Mouse (Mus musculus) ES-Bruce4 (cell line): Measurements from ENCODE around the gene Tube1. TPM values are rescaled to one million over a fixed set of nuclear protein-coding genes. Genes with fewer than 3 reads are reported as not detected.

ENCODE experiments used
- H3K27ac ChIP-seq: 2 replicates; pipeline ENCODE4 v1.5.1; 2012; ENCODE audit warnings: low read length, inconsistent platforms; ENCODE audit not compliant: insufficient read depth
- H3K27me3 ChIP-seq: 2 replicates; pipeline ENCODE4 v1.6.1; 2012; ENCODE audit warnings: mild to moderate bottlenecking, low read length, inconsistent platforms; ENCODE audit not compliant: control insufficient read depth, poor library complexity, insufficient read depth, severe bottlenecking
- H3K36me3 ChIP-seq: 2 replicates; pipeline ENCODE4 v1.6.1; 2012; ENCODE audit warnings: inconsistent platforms, mild to moderate bottlenecking, low read length, moderate library complexity; ENCODE audit not compliant: control insufficient read depth, poor library complexity, insufficient read depth, severe bottlenecking
- H3K4me1 ChIP-seq: one replicate; pipeline ENCODE4 v1.8.1; 2011; ENCODE audit warnings: low read length; ENCODE audit not compliant: control insufficient read depth, insufficient read depth
- H3K4me3 ChIP-seq: 2 replicates; pipeline ENCODE4 v1.5.1; 2011; ENCODE audit warnings: low read depth, mild to moderate bottlenecking, low read length
- H3K9ac ChIP-seq: 2 replicates; pipeline ENCODE4 v1.6.1; 2012; ENCODE audit warnings: low read depth, mild to moderate bottlenecking, inconsistent platforms; ENCODE audit not compliant: poor library complexity, severe bottlenecking
- H3K9me3 ChIP-seq: replicated peaks from 2 replicates; pipeline ENCODE4 v1.6.1; 2012; ENCODE audit warnings: mild to moderate bottlenecking, low read length, inconsistent platforms; ENCODE audit not compliant: control insufficient read depth, poor library complexity, insufficient read depth, severe bottlenecking
- CTCF ChIP-seq: IDR thresholded peaks from one replicate; pipeline ENCODE4 v1.8.1; 2011; ENCODE audit warnings: low read depth, low read length
- EP300 ChIP-seq: IDR thresholded peaks from 2 replicates; pipeline ENCODE4 v1.6.1; 2011; ENCODE audit warnings: low read depth, low read length; ENCODE audit not compliant: insufficient read depth
- POLR2A ChIP-seq: IDR thresholded peaks from one replicate; pipeline ENCODE4 v1.8.1; 2011; ENCODE audit warnings: low read length; ENCODE audit not compliant: insufficient read depth
- polyA plus RNA-seq: library from polyadenylated mRNA; stranded (reverse); fragments of >200 nt; gene quantifications from 2 replicates; pipeline ENCODE4 v1.2.4, GENCODE M21; 2011; ENCODE audit warnings: low read depth; ENCODE audit not compliant: missing spikeins, insufficient read depth, insufficient read length

Tube1 gene
- polyA plus RNA-seq, 1 experiment: 25.6 TPM

- no peaks in the 10 kb centered on the region for H3K27me3 ChIP-seq
- no peak overlapping the region for H3K9ac ChIP-seq
- H3K9me3 ChIP-seq: peaks cover 10% of the 10 kb centered on the region
- no peak overlapping the region for H3K4me3 ChIP-seq
- H3K36me3 ChIP-seq: peaks cover 18% of the 10 kb centered on the region
- H3K27ac ChIP-seq: no peak overlapping the region
- no peak for TF ChIP-seq POLR2A
- TF ChIP-seq EP300: no peak
- no peak for TF ChIP-seq CTCF
- no peaks in the 10 kb centered on the region for H3K4me1 ChIP-seq
Observed at GRCm38 (mm10) chr10:39141401-39141800, 7.6 kb downstream of the Tube1 start.

GRCm38 (mm10) chr10:39142216-39142615 lies 8.4 kb downstream of the Tube1 start:
- peaks cover 19% of the 10 kb centered on the region for H3K36me3 ChIP-seq
- TF ChIP-seq POLR2A (no peak), CTCF (no peak), EP300 (no peak)
- no peaks in the 10 kb centered on the region for H3K27me3 ChIP-seq

DNA sequence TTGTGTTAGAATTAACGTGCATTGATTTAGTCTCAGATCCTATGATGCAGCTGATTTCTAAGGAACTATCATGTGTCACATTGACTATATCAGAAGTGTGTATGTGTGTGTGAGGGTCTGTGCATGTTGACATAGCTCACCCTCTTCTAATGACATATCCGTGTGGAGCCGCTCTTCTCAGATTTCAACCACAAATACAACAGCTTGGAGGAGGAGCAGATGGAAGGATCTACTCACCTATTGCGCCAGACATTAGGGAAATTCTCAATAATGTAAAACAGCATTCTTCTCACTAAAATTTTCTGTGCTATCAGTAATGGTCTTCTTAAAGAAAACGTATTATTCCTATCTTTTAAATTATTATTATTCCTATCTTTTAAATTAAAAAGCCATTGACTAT lies 22.9 kb downstream of the Tube1 start:
- no peaks in the 10 kb centered on the region for H3K27me3 ChIP-seq
- no peaks in the 10 kb centered on the region for H3K36me3 ChIP-seq
- H3K4me3 ChIP-seq: no peak overlapping the region
- no peak overlapping the region for H3K27ac ChIP-seq
- H3K4me1 ChIP-seq: peaks cover 1% of the 10 kb centered on the region
- H3K9ac ChIP-seq: no peak overlapping the region
- H3K9me3 ChIP-seq: no peaks in the 10 kb centered on the region
- TF ChIP-seq POLR2A (no peak), CTCF (no peak), EP300 (no peak)

More at GRCm38 (mm10) chr10:39142216-39142615, 8.4 kb downstream of the Tube1 start:
- H3K27ac ChIP-seq: no peak overlapping the region
- no peak overlapping the region for H3K9ac ChIP-seq
- H3K4me1 ChIP-seq: no peaks in the 10 kb centered on the region
- no peak overlapping the region for H3K4me3 ChIP-seq
- peaks cover 10% of the 10 kb centered on the region for H3K9me3 ChIP-seq

GRCm38 (mm10) chr10:39157321-39157720 lies 23.5 kb downstream of the Tube1 start:
- H3K27me3 ChIP-seq: no peaks in the 10 kb centered on the region
- no peak for TF ChIP-seq CTCF
- TF ChIP-seq POLR2A: no peak
- TF ChIP-seq EP300: no peak
- no peak overlapping the region for H3K27ac ChIP-seq
- H3K4me1 ChIP-seq: peaks cover 1% of the 10 kb centered on the region
- H3K36me3 ChIP-seq: no peaks in the 10 kb centered on the region
- no peaks in the 10 kb centered on the region for H3K9me3 ChIP-seq
- no peak overlapping the region for H3K4me3 ChIP-seq
- H3K9ac ChIP-seq: no peak overlapping the region

DNA sequence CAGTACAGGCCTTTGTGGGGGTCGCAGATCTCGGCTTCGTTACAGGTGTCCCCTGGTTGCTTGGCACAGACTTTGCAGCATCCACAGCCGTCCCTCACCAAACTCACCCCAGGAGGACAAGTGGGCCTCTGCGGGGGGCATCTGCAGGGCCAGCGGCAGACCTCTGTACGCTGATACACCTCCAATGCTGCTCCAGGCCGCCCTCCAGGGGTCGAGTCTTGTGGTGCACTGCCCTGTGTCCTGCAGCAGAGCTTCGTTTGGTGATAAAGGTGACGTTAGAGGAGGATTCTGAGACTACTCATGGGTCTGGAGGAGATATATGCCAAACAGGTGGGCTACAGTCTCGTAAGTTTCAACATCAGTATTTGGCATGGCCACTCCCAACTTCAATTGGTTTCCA lies 24.5 kb downstream of the Tube1 start:
- no peak overlapping the region for H3K27ac ChIP-seq
- peaks cover 1% of the 10 kb centered on the region for H3K4me1 ChIP-seq
- H3K36me3 ChIP-seq: no peaks in the 10 kb centered on the region
- no peaks in the 10 kb centered on the region for H3K27me3 ChIP-seq
- H3K9me3 ChIP-seq: no peaks in the 10 kb centered on the region
- peak; percentile 48 for TF ChIP-seq CTCF
- no peak for TF ChIP-seq EP300
- TF ChIP-seq POLR2A: no peak
- no peak overlapping the region for H3K4me3 ChIP-seq
- no peak overlapping the region for H3K9ac ChIP-seq

DNA sequence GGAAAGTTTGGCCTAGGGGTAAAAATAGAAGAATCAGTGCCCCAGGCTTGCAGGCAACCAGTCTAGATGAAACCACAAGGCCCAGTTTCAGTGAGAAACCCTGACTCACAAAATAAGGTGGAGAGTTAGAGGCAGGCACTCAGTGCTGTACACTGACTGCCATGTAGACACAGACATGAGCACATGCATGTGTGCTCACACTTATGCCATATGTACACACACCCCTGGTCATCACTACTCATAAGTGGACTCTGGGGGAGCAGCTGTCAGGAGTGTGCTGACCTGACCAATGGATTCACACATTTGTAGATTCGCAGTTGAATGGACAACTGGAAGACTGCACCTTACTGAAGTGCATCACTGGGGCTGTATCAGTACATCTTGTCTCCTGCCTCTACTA lies 27.6 kb downstream of the Tube1 start:
- TF ChIP-seq EP300 (no peak), POLR2A (no peak), CTCF (no peak)
- no peak overlapping the region for H3K9ac ChIP-seq

More for the DNA sequence above, 27.6 kb downstream of the Tube1 start:
- H3K27me3 ChIP-seq: no peaks in the 10 kb centered on the region
- H3K9me3 ChIP-seq: no peaks in the 10 kb centered on the region
- no peaks in the 10 kb centered on the region for H3K36me3 ChIP-seq
- no peak overlapping the region for H3K27ac ChIP-seq
- no peaks in the 10 kb centered on the region for H3K4me1 ChIP-seq
- H3K4me3 ChIP-seq: no peak overlapping the region
